Mouse (Mus musculus) midbrain, embryonic 13.5 days (tissue): ENCODE measurements around the gene Gm3336. TPM values are rescaled to one million over a fixed set of nuclear protein-coding genes. Genes with fewer than 3 reads are reported as not detected.

Experiments
- ATAC-seq: fragments of 200-750 bp; cut with Nextera tagmentation; 2 replicates; pipeline ENCODE4 v1.8.0; 2017; ENCODE audit warnings: mild to moderate bottlenecking, moderate TSS enrichment, moderate library complexity
- H3K27ac ChIP-seq: fragments of 300-500 bp; sonication (generic); 2 replicates; pipeline ENCODE4 v1.5.1; 2015; ENCODE audit warnings: inconsistent platforms, mild to moderate bottlenecking, moderate library complexity
- H3K27me3 ChIP-seq: fragments of 300-500 bp; sonication (generic); 2 replicates; pipeline ENCODE4 v1.6.1; 2015; ENCODE audit warnings: mild to moderate bottlenecking, inconsistent platforms
- H3K36me3 ChIP-seq: fragments of 300-500 bp; sonication (generic); 2 replicates; pipeline ENCODE4 v1.6.1; 2015; ENCODE audit warnings: mild to moderate bottlenecking, inconsistent platforms
- H3K4me1 ChIP-seq: fragments of 300-500 bp; sonication (generic); replicated peaks from 2 replicates; pipeline ENCODE4 v1.6.1; 2015; ENCODE audit warnings: inconsistent platforms
- H3K4me2 ChIP-seq: fragments of 300-500 bp; sonication (generic); replicated peaks from 2 replicates; pipeline ENCODE4 v1.6.1; 2015; ENCODE audit warnings: moderate library complexity, mild to moderate bottlenecking, inconsistent platforms
- H3K4me3 ChIP-seq: fragments of 300-500 bp; sonication (generic); replicated peaks from 2 replicates; pipeline ENCODE4 v1.5.1; 2015; ENCODE audit warnings: mild to moderate bottlenecking, inconsistent platforms
- H3K9ac ChIP-seq: fragments of 300-500 bp; sonication (generic); replicated peaks from 2 replicates; pipeline ENCODE4 v1.6.1; 2015; ENCODE audit warnings: mild to moderate bottlenecking, inconsistent platforms
- H3K9me3 ChIP-seq: fragments of 300-500 bp; sonication (generic); 2 replicates; pipeline ENCODE4 v1.6.1; 2016; ENCODE audit warnings: mild to moderate bottlenecking, inconsistent platforms
- WGBS: fragments of 180-500 bp; shearing (Covaris S2); methylation state at CpG from one replicate; pipeline ENCODE4 v1.1.7; 2015; 5-methylcytosine and 5-hydroxymethylcytosine counted together
- polyA plus RNA-seq: library from polyadenylated mRNA; unstranded; fragments of >200 nt; fragmentation: Nextera tagmentation; extraction: Ambion mirVana; gene quantifications from 2 replicates; pipeline ENCODE4 v1.2.1, GENCODE M21; 2015

The Gm3336 gene
- polyA plus RNA-seq, 1 experiment from 2014 or later: not detected

DNA sequence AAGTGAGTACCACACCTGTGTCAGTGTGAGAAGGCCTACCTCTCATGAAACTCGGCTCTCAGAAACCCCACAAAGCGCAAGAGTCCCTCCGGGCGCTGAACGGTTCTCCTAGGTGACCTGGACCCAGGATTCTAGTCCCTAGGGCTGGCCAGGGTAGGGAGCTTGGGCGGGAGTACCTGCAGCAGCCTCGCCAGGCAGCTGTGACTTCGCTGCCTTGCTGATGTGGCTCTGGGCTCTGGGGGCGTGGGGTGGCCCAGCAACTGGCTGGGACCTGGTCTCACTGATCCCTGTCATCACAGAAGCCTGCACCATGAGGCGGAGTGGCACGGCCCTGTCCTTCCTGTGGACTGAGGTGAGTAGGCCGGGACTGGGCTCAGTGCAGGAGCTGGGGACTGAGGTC, 5.9 kb downstream of the Gm3336 start:
- Histone ChIP-seq H3K9ac (0 out of 2 replicates have a peak overlapping the region, but pooled peaks have one; percentile 28), H3K9me3 (no peaks in the 10 kb centered on the region), H3K27me3 (peaks cover 38% of the 10 kb centered on the region), H3K36me3 (no peaks in the 10 kb centered on the region), H3K4me3 (no peak overlapping the region), H3K4me2 (no peak overlapping the region), H3K27ac (no peak overlapping the region), H3K4me1 (no peaks in the 10 kb centered on the region)
- ATAC-seq: no peak
- 85% methylated on average over 12 of the region's 12 CpGs for WGBS

DNA sequence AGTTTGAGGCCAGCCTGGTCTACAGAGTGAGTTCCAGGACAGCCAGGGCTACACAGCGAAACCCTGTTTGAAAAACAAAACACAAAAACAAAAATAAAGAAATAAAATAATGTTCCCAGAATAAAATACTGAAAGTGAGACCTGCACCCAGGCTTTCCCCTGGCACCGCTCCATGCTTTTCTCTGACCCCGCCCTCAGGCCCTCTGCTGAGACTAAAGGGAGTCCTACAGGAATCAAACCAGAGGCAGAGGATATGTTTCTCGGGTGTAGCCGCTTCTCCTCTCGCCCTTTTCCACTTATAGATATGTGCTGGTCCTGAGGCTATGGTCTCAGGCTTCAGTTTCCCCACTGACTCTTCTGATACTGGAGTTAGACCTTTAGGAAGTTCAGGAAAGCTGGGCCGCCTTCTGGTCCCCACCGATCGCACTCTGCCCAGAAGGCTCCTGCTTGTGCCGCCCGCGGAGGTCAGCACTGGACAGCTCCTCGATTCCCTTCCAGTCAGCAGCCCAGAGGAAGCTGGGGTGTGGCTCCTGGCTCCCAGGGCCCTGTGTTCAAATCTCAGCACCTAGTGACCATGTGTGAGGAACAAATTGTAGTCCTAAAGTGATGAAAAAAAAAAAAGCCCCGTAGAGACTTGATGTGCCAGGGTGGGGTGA, 7.6 kb downstream of the Gm3336 start:
- Histone ChIP-seq H3K27ac (no peak overlapping the region), H3K27me3 (peaks cover 49% of the 10 kb centered on the region)
- WGBS: 31% methylated on average over 14 of the region's 14 CpGs

DNA sequence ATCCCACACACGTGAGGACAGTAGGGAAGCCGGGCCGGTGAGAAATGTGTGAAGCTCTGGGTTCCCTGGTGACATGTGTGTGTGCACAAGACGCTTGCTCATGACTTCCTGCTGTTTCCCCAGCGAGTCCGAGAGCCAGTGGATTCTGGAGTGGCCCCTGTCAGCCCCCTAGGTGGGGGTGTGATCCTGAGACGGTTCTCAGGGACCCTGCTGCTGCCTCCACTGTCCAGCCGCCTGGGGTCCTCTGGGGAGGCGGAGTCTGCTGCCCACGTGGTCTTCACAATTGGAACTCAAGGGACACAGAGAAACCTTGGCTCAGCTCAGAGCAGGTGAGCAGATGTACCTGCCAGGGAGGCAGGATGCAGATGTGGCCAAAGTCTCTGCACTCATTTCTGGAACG, 8.4 kb downstream of the Gm3336 start:
- H3K9ac ChIP-seq: 0 out of 2 replicates have a peak overlapping the region, but pooled peaks have one; percentile 2
- no peak overlapping the region for H3K27ac ChIP-seq
- no peak for ATAC-seq
- no peaks in the 10 kb centered on the region for H3K36me3 ChIP-seq
- WGBS: 50% methylated on average over 11 of the region's 11 CpGs
- H3K9me3 ChIP-seq: no peaks in the 10 kb centered on the region
- peaks cover 6% of the 10 kb centered on the region; the same call in 1 of the 2 replicates for H3K4me1 ChIP-seq
- H3K27me3 ChIP-seq: peaks cover 52% of the 10 kb centered on the region
- H3K4me2 ChIP-seq: no peak overlapping the region
- H3K4me3 ChIP-seq: no peak overlapping the region

More for the DNA sequence above, 7.6 kb downstream of the Gm3336 start:
- Histone ChIP-seq H3K4me2 (no peak overlapping the region), H3K4me1 (peaks cover 6% of the 10 kb centered on the region; the same call in 1 of the 2 replicates), H3K9ac (no peak overlapping the region), H3K9me3 (no peaks in the 10 kb centered on the region), H3K4me3 (no peak overlapping the region), H3K36me3 (no peaks in the 10 kb centered on the region)
- ATAC-seq: no peak

DNA sequence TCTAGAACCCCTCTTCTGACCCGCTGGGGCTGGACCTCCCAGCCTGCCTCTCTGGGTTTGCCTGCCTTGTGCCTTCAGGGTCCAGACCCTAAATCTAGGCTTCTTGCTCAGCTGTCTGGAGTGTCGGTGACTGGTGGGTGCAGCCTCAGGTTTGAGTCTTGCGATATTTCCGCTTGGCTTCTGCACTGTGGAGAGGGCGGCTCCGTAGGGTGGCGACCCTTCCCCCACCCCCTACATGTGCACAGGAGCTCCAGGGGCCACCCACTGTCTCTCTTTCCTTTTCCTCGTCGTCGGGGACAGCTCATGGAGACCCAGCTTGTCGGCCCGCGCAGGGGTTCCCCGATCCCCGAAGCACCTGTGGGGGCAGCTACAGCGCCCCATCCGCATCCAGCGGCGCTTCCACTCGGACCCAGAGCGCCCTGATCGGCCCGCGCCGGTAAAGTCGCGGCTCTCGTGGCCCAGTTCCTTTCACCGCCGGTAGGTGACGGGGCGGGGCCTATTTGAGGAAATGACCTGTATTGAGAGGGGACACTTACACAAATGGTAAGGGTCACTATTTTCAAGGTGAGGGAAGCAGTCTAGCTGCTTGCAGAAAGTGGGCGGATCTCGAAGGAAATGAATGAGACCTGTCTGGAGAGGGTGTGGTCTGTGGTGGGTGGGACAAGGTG, 11.6 kb downstream of the Gm3336 start:
- no peak overlapping the region for H3K27ac ChIP-seq

DNA sequence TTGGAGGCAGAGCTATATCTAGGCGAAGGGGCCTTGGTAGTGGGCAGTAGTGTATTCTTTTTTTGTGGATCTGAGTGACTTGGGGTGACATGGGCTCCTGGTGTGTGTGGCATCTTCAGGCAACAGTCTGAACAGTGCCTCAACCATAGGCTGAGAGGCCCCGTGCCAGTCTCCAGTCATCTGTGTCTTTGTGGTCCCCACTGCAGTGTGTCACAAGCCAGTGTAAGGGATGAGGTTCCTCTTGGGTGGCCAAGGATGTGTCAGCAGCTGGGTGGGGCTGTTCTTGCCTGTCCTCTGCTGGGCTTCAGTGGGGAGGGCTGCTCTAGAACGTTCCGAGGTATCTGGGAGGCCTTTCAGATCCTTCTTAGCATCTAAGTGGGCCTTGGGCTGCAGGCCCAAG, 12.6 kb downstream of the Gm3336 start:
- Histone ChIP-seq H3K4me3 (no peak overlapping the region), H3K4me2 (no peak overlapping the region), H3K27ac (no peak overlapping the region), H3K9ac (no peak overlapping the region), H3K9me3 (no peaks in the 10 kb centered on the region), H3K4me1 (peaks cover 6% of the 10 kb centered on the region; the same call in 1 of the 2 replicates), H3K27me3 (peaks cover 63% of the 10 kb centered on the region), H3K36me3 (no peaks in the 10 kb centered on the region)
- WGBS: 85% methylated on average over 4 of the region's 4 CpGs
- no peak for ATAC-seq

More for the DNA sequence above, 11.6 kb downstream of the Gm3336 start:
- Histone ChIP-seq H3K36me3 (no peaks in the 10 kb centered on the region), H3K9ac (peak overlapping the region; percentile 46), H3K9me3 (no peaks in the 10 kb centered on the region), H3K27me3 (peaks cover 65% of the 10 kb centered on the region), H3K4me3 (peak overlapping the region; percentile 16), H3K4me1 (peaks cover 6% of the 10 kb centered on the region; the same call in 1 of the 2 replicates), H3K4me2 (peak overlapping the region; percentile 41)
- peak; percentile 60 for ATAC-seq
- 4% methylated on average over 34 of the region's 34 CpGs for WGBS

DNA sequence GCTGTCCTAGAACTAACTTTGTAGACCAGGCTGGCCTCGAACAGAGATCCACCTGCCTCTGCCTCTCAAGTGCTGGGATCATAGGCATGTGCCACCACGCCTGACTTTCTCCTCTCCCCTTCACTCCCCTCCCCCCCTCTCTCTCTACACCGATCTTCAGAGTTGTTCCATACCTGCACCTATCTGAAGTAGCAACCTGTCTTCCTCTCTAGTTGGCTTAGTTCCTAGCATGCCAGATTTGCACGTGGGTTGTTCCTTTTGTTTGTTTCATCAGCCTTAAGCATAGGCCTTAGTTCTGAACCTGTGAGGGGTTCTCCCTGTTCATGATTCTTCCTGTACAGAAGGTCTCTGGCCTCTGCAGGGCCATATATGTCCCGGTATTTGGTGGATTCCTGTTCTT, 19.4 kb downstream of the Gm3336 start:
- Histone ChIP-seq H3K4me2 (no peak overlapping the region), H3K4me1 (peaks cover under 1% of the 10 kb centered on the region; the same call in 1 of the 2 replicates), H3K36me3 (no peaks in the 10 kb centered on the region), H3K27me3 (peaks cover 45% of the 10 kb centered on the region), H3K9ac (no peak overlapping the region), H3K9me3 (no peaks in the 10 kb centered on the region), H3K27ac (no peak overlapping the region), H3K4me3 (no peak overlapping the region)
- no peak for ATAC-seq
- 78% methylated on average over 5 of the region's 5 CpGs for WGBS

DNA sequence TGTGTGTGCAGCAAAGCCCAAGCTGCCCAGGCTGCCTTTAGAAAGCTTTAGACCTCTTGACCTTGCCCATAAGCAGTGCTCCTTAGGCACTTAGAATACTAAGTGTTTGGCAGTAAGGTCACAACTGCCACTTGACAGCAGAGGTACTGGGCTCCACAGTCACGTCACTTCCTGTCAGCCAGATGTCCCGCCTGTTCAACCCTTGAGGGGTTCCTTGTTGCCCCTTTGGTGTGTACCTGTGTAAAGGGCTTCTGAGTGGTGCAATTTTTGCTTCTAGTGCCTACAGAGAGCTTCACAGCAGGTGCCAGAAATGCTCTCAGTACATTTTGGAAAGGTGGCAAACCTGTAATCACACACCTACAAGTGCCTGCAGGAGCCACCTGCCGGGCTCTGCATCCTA, 19.9 kb downstream of the Gm3336 start:
- Histone ChIP-seq H3K36me3 (no peaks in the 10 kb centered on the region), H3K9ac (no peak overlapping the region), H3K4me1 (peaks cover 5% of the 10 kb centered on the region), H3K4me3 (no peak overlapping the region), H3K9me3 (no peaks in the 10 kb centered on the region), H3K27me3 (peaks cover 46% of the 10 kb centered on the region), H3K27ac (no peak overlapping the region), H3K4me2 (no peak overlapping the region)
- no peak for ATAC-seq
- 73% methylated on average over 3 of the region's 3 CpGs for WGBS

DNA sequence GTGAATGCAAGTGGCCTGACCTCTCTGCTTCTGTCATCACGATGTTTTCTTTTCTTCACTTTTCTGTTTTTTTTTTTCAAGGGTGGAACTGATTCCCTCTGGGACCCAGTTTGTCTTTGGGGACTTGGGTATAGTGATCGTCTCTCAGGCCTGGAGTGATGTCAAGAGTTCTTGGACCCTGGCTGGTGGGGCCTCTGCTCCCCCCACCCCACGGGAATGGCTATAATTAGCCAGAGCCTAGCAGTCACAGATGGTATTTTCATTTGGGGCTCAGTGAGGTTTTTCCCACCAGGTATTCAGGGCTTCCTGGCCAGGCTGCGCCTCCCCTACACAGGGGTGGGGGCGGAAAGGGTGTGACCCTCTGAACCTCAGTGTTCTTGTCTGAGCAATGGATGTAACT, 23.3 kb downstream of the Gm3336 start:
- no peak overlapping the region for H3K4me2 ChIP-seq
- 75% methylated on average over 5 of the region's 5 CpGs for WGBS
- no peak for ATAC-seq
- peaks cover 79% of the 10 kb centered on the region for H3K27me3 ChIP-seq
- no peak overlapping the region for H3K9ac ChIP-seq
- no peak overlapping the region for H3K4me3 ChIP-seq
- no peaks in the 10 kb centered on the region for H3K36me3 ChIP-seq
- peaks cover 17% of the 10 kb centered on the region for H3K4me1 ChIP-seq
- H3K27ac ChIP-seq: no peak overlapping the region
- no peaks in the 10 kb centered on the region for H3K9me3 ChIP-seq

DNA sequence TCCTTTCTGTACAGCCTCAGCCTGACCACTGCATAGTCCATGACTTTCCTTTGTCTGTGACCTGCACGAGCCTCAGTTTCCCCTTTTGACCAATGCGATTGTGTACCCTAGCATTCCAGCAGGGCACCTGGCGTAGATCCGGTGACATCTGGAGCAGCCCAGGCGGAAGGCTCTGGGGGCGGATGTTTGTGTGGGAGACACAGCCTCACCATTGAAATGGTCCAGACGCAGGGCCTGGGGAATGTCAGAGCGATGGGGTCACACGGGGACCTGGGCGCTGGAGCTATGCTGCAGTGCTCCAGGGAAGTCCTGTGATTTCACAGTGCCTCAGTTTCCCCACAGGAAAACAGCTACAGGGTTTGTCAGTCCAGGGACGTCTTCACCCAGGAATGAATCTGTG, 23.8 kb downstream of the Gm3336 start:
- Histone ChIP-seq H3K27me3 (peaks cover 81% of the 10 kb centered on the region), H3K27ac (no peak overlapping the region), H3K9me3 (no peaks in the 10 kb centered on the region), H3K36me3 (no peaks in the 10 kb centered on the region), H3K4me3 (no peak overlapping the region), H3K9ac (no peak overlapping the region), H3K4me2 (no peak overlapping the region), H3K4me1 (peaks cover 17% of the 10 kb centered on the region)
- ATAC-seq: no peak
- 72% methylated on average over 11 of the region's 11 CpGs for WGBS

DNA sequence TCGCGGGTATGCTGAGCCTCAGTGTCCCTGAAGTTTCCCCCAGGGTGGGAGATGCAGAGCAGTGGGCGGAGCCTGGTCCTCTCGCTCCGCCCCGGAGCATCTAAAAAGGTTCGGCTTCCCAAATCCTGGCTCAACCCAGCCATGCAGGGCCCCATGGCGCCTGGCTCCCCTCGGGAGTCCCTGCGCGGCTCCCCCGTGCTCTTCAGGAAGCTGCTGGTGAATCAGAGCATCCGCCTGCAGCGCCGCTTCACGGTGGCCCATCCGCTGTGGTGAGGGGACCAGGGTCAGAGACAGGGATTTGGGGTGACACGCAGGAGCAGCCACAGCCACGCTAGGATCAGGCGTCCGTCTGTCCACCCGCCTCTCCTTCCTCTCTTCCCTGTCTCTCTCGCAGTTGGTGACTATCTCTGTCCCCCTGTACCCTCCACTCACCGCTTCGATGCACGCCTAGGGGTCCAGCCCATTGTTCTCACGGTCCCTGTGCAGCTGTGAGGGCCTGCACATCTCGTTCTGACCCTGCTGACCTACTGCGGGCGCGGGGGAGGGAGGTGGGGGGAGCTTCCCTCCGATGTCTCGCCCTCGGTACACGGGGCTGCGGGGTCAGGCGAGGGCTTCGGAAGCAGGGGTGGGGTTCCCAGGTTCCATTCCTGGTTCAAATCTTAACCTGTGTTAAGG, 24.8 kb downstream of the Gm3336 start:
- peaks cover 84% of the 10 kb centered on the region for H3K27me3 ChIP-seq
- ATAC-seq: peak; percentile 29
- H3K27ac ChIP-seq: no peak overlapping the region
- H3K4me2 ChIP-seq: peak overlapping the region; percentile 52
- H3K4me3 ChIP-seq: peak overlapping the region; percentile 10
- H3K9ac ChIP-seq: peak overlapping the region; percentile 48
- peaks cover 17% of the 10 kb centered on the region for H3K4me1 ChIP-seq
- no peaks in the 10 kb centered on the region for H3K36me3 ChIP-seq
- 2% methylated on average over 38 of the region's 38 CpGs for WGBS
- H3K9me3 ChIP-seq: no peaks in the 10 kb centered on the region

DNA sequence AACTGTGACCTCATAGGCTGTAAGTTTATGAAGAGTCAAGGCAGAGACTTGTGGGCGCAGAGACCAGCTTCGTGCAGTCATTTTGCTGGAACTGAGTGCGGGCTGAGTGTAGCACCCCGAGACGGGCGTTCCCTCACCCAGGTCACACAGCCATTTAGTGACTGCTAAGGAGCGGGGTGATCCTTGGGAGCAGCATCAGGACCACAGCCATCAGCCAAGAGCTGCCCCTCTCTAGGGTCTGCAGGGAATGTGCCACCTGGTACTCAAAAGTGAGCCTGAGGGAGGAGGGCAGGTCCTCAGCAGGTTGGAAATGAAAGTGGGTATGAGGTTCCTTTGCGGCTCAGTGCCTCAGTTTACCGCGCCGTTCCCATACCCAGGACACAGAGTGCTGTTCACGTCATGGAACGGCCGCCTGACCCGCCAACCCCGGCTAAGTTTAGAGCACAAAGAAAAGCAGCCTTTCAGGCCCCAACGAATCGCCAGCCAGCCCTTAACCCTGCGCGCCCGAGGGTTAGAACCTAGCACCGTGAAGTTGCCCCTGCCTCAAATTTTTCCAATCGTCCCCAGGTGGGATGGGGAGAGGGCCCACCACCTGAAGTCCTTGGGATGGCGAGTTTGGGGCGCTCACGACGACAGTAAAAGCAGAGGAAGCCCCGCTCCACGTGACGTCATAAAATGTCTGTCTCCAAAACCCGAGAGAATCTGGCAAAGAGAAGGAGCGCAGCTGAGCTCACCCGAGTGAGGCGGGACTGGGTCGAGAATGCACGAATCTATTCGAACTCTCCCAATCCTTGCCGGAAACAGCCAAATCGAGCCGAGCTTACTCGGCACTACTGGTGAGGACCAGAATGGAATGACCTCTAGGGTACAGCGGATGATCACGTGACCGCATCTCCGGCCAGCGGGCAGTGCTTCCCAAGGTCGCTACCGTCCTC, 25.6 kb downstream of the Gm3336 start:
- Histone ChIP-seq H3K4me2 (peak overlapping the region; percentile 52), H3K4me3 (peak overlapping the region; percentile 30), H3K27me3 (peaks cover 87% of the 10 kb centered on the region), H3K9ac (peak overlapping the region; percentile 45), H3K36me3 (no peaks in the 10 kb centered on the region), H3K4me1 (peaks cover 17% of the 10 kb centered on the region), H3K27ac (no peak overlapping the region), H3K9me3 (no peaks in the 10 kb centered on the region)
- ATAC-seq: peak; percentile 21; the same call in 1 of the 2 replicates
- WGBS: 4% methylated on average over 48 of the region's 48 CpGs
